Mouse (Mus musculus): ENCODE results near the gene Podnl1.

DNA sequence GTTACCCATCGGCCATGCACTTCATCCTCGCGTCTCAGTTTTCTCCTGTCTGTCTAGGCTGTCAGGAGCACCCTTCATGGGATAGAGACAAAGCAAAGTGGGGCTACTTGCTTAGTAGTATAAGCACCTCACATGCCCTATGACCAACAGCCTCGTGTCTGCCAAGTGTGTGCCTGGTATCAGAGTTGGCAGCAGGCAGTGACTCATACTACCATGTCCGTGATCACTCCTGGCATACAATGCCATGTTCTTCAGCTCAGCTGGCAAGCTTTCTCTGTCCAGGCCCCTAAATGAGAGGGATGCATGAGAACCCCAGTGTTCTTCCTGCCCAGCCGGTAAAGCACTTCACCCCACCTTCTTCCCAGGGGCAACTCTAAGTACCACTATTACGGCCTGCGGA lies 35.2 kb upstream of the Podnl1 start:
- no peak for TF ChIP-seq CTCF (IDR thresholded peaks at IDR 0.05; ENCODE audit: low read depth, low read length)
- TF ChIP-seq GATA2 (IDR thresholded peaks at IDR 0.05; ENCODE audit: borderline replicate concordance, low read depth, low read length) = no peak
- no peak for TF ChIP-seq GATA1 (IDR thresholded peaks at IDR 0.05; ENCODE audit: borderline replicate concordance, low read length)
- no peak for TF ChIP-seq TAL1 (conservative IDR thresholded peaks at IDR 0.05; ENCODE audit: low read depth, low read length)

Measured in G1E (cell line).